Mouse (Mus musculus): ENCODE results near the gene Pcnx2. TPM values are rescaled to one million over a fixed set of nuclear protein-coding genes. Genes with fewer than 3 reads are reported as not detected.

The Pcnx2 gene
- 0.11 and 0.13 TPM in 2 replicates for polyA plus RNA-seq (2015; fragmentation: Nextera tagmentation; extraction: Ambion mirVana)

DNA sequence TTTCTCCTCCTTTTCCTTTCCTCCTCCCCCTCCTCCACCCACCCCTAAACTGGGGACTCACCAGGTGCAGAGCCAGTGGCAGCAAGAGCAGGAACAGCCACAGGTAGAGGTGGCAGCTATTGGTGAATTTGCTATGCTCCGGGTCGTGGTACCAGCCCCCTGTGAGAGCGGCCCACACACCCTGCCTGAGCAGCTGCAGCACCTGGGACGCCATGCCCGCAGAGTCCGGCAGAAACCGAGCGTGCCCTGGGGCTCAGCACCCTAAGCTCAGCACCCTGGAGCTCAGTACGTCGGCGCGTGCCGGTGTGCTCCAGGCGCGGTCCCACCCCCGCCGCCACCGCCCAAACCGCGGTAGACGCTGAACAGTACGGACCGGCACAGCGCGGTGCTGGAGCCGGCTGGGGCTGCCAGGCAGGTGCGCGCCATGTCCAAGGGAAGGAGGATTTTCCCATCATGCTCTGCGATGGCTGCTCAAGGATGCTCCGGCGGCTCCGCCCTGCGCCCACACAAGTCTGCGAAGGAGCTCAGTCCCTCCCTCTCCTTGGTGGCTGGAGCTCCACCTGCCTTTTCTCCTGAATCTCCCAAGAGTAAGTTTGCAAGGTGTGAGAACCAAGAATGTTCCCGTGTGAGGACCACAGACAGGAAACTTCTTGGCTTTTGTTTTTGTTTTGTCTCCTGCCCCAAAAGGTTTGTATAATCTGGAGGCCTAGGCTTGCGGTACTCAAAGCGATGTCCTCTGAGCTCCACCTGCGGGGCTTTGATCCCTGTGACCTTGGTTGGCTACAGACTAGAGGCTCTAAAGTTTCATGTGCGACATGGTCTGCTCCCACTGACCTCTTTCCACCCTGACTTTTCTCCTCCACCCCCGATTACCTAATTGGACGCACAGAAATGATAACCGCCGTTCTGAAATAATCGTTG, at the start of gene Pcnx2:
Pcnx2 (minus strand) TSS at position 450 of the 921 bp plus-strand sequence.
- Histone ChIP-seq H3K4me3 (replicated peaks) (peak within 1 kb of the TSS; percentile 19; the same call in 1 of the 2 replicates), H3K4me2 (replicated peaks) (peak within 1 kb of the TSS; percentile 50), H3K27ac (no peak within 1 kb of the TSS), H3K9ac (peak within 1 kb of the TSS; percentile 13; the same call in 1 of the 2 replicates), H3K9me3 (no peaks in the 10 kb centered on the region), H3K27me3 (replicated peaks) (peaks cover 18% of the 10 kb centered on the region), H3K4me1 (replicated peaks) (peaks cover 9% of the 10 kb centered on the region; the same call in 1 of the 2 replicates), H3K36me3 (no peaks in the 10 kb centered on the region)
- peak; percentile 52 for ATAC-seq
- WGBS, result 7% methylated on average over 44 of the region's 44 CpGs

DNA sequence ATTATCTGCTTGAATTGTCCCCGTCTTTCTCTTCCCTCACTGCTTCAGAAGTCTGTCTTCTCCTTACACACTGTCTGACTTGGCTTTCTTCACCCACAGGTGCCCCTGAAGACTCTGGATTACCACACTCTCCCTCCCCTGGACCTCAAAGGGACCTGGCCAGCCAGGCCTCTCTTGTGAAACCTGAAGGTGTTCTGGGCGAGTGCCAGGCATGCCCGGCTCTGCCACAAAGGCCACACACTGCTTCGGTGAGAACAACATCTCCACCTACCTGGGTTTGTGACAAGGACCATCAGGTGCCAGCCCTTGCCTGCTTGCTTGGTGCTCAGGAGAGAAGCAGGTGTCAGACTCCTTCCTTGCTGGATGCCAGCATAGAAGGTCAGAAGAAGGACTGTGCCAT, 46.4 kb upstream of the Pcnx2 start:
- no peaks in the 10 kb centered on the region for H3K9me3 ChIP-seq
- no peak overlapping the region for H3K4me3 ChIP-seq (replicated peaks)
- no peak overlapping the region for H3K27ac ChIP-seq
- no peaks in the 10 kb centered on the region for H3K4me1 ChIP-seq (replicated peaks)
- no peaks in the 10 kb centered on the region for H3K27me3 ChIP-seq (replicated peaks)
- H3K9ac ChIP-seq, result no peak overlapping the region
- no peaks in the 10 kb centered on the region for H3K36me3 ChIP-seq
- 91% methylated on average over 4 of the region's 4 CpGs for WGBS
- ATAC-seq, result no peak
- H3K4me2 ChIP-seq (replicated peaks), result no peak overlapping the region

DNA sequence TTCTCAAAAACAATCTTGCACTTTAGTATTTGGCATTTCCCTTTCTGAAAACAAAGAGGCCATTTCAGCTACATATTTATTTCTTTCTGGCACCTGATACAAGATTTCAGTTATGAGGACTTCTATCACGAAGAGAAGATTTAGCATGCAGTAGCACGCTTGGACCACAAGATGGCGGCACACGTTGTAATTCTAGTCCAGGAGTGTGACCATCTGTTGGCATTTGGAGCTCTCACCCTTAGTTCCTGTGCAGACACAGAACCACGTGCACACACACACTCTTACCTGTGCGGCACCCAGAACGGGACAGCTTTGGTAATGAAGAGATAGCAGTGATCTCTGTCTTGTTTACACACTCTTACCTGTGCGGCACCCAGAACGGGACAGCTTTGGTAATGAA, 37.5 kb upstream of the Pcnx2 start:
- no peaks in the 10 kb centered on the region for H3K27me3 ChIP-seq (replicated peaks)
- no peak overlapping the region for H3K4me3 ChIP-seq (replicated peaks)
- no peaks in the 10 kb centered on the region for H3K36me3 ChIP-seq
- no peak for ATAC-seq
- WGBS, result 43% methylated on average over 9 of the region's 9 CpGs
- H3K9ac ChIP-seq, result no peak overlapping the region
- no peak overlapping the region for H3K27ac ChIP-seq
- no peak overlapping the region for H3K4me2 ChIP-seq (replicated peaks)
- H3K9me3 ChIP-seq, result no peaks in the 10 kb centered on the region
- no peaks in the 10 kb centered on the region for H3K4me1 ChIP-seq (replicated peaks)

DNA sequence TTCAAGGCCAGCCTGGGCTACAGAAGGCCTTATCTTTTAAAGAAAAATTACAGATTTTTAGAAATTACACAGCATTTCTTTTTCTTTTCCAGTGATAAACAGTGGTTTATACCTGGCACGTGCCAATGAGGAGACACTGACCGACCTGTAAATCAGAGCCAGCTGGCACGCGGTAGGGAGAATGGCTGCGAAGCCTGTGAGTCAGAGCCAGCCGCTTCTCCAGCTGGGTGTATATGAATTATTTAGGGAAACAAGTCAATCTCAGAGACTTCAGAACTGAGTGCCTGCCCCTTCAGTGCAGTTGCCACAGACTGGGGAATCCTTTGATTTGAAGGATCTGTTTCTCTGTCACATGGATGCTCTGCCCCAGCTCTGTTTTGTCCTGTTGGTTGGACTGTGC, 33.7 kb upstream of the Pcnx2 start:
- H3K4me1 ChIP-seq (replicated peaks), result no peaks in the 10 kb centered on the region
- H3K4me3 ChIP-seq (replicated peaks), result no peak overlapping the region
- H3K27me3 ChIP-seq (replicated peaks), result no peaks in the 10 kb centered on the region
- H3K4me2 ChIP-seq (replicated peaks), result no peak overlapping the region
- no peaks in the 10 kb centered on the region for H3K9me3 ChIP-seq
- ATAC-seq, result no peak
- no peak overlapping the region for H3K27ac ChIP-seq
- WGBS, result 87% methylated on average over 6 of the region's 6 CpGs
- H3K36me3 ChIP-seq, result no peaks in the 10 kb centered on the region
- no peak overlapping the region for H3K9ac ChIP-seq

DNA sequence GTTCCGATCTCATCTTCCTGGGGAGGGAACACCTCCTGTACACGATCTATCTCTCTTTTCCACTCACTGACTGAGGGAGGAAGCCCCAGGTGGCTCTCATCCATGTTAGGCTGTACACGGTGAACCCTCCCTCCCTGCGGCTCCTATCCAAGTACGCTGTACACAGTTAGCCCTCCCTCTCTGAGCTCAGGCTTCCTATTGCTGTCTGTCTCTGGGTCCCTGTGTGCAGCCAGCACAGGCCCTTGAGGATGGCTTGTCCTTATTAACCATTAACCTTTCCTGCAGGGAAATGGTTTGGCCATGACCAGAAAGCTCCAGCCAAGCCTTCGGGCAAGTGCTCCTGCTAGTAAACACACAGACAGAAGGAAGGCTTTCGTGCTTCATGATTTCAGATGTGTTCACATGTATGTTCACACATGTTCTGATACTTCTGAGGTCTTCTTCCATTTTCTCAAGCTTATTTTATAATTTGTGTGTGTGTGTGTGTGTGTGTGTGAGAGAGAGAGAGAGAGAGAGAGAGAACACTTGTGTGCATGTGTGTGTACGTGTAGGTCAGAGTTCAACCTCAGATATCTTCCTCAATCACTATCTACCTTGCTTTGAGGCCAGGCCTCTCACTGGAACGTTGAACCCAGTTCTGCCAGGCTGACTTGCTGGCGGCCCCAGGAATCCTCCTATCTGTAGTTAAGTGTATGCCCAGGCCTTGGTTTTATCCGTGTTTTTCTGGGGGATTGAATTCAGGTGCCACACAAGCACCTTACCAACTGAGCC, 32.3 kb upstream of the Pcnx2 start:
- H3K9me3 ChIP-seq, result no peaks in the 10 kb centered on the region
- H3K4me2 ChIP-seq (replicated peaks), result no peak overlapping the region
- no peaks in the 10 kb centered on the region for H3K27me3 ChIP-seq (replicated peaks)
- no peaks in the 10 kb centered on the region for H3K4me1 ChIP-seq (replicated peaks)
- no peak overlapping the region for H3K4me3 ChIP-seq (replicated peaks)
- ATAC-seq, result peak; percentile 94
- peak overlapping the region; percentile 42 for H3K27ac ChIP-seq
- H3K9ac ChIP-seq, result no peak overlapping the region
- 54% methylated on average over 11 of the region's 11 CpGs for WGBS
- no peaks in the 10 kb centered on the region for H3K36me3 ChIP-seq

DNA sequence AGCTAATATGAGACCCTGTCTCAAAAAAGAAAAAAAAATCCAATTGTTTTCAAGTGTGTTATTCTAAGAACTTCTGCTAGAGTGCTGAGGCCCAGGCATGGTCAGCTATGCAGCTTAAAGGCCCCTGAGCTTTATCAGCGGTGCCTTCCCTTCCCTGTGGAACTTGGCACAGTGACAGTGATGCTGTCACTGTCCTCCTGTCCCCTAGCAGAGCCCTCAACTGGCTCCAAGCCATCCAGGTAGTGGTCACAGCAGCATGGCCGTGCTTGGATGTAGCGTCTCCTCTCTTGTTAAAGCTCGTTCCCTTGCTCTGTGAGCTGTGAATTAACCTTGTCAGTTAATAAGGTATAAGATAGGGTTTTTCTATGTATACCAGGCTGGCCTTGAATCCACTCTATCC, 28.5 kb upstream of the Pcnx2 start:
- Histone ChIP-seq H3K9ac (no peak overlapping the region), H3K4me3 (replicated peaks) (no peak overlapping the region), H3K4me2 (replicated peaks) (no peak overlapping the region), H3K36me3 (no peaks in the 10 kb centered on the region), H3K9me3 (no peaks in the 10 kb centered on the region), H3K27ac (no peak overlapping the region), H3K27me3 (replicated peaks) (no peaks in the 10 kb centered on the region), H3K4me1 (replicated peaks) (no peaks in the 10 kb centered on the region)
- 90% methylated on average over 4 of the region's 4 CpGs for WGBS
- ATAC-seq, result no peak

DNA sequence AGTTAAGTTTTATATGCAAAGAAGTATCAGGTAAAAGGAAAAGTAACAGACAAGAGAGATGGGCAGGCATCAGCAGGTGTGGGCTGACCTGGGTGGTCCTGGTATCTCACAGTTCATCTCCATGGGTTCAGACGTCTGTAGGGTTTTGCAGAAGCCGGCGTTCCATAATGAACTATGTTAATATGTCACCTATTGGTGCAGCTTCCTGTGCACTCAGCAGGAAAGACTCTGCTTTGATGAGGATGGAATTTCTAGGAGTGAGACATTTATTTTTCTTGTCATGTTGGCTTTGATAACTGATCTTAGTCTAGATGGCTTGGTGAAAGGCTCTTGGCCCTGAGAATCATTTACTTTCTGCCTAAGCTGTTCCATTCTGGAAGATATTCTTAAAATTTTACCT, 24.2 kb upstream of the Pcnx2 start:
- Histone ChIP-seq H3K9me3 (no peaks in the 10 kb centered on the region), H3K4me3 (replicated peaks) (no peak overlapping the region), H3K4me2 (replicated peaks) (no peak overlapping the region), H3K4me1 (replicated peaks) (peaks cover 8% of the 10 kb centered on the region; the same call in 1 of the 2 replicates), H3K27me3 (replicated peaks) (no peaks in the 10 kb centered on the region), H3K27ac (no peak overlapping the region), H3K9ac (no peak overlapping the region), H3K36me3 (no peaks in the 10 kb centered on the region)
- ATAC-seq, result no peak
- WGBS, result 46% methylated on average over 3 of the region's 3 CpGs

DNA sequence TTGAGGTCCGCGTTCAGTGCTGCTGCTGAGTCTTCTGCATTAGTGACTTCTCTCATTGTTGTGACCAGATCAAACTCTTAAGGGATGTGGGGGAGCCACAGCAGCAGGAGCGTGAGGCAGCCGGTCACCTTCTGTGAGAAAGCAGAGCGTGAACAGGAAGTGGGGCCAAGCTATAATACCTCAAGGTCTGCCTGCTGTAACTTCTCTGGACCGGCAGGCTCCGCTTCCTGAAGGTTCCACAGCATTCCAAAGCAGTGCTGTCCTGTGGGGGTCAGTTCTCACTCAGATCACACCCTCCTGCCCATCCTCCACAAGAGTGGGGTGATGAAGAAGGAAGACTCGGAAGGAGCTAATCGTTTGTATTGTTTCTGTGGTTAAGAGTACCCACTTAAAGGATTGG, 22.6 kb upstream of the Pcnx2 start:
- H3K36me3 ChIP-seq, result no peaks in the 10 kb centered on the region
- no peaks in the 10 kb centered on the region for H3K9me3 ChIP-seq
- no peaks in the 10 kb centered on the region for H3K27me3 ChIP-seq (replicated peaks)
- H3K27ac ChIP-seq, result 0 out of 2 replicates have a peak overlapping the region, but pooled peaks have one; percentile 7
- no peak overlapping the region for H3K9ac ChIP-seq
- H3K4me2 ChIP-seq (replicated peaks), result no peak overlapping the region
- peaks cover 8% of the 10 kb centered on the region; the same call in 1 of the 2 replicates for H3K4me1 ChIP-seq (replicated peaks)
- ATAC-seq, result no peak
- WGBS, result 46% methylated on average over 9 of the region's 9 CpGs
- H3K4me3 ChIP-seq (replicated peaks), result no peak overlapping the region

DNA sequence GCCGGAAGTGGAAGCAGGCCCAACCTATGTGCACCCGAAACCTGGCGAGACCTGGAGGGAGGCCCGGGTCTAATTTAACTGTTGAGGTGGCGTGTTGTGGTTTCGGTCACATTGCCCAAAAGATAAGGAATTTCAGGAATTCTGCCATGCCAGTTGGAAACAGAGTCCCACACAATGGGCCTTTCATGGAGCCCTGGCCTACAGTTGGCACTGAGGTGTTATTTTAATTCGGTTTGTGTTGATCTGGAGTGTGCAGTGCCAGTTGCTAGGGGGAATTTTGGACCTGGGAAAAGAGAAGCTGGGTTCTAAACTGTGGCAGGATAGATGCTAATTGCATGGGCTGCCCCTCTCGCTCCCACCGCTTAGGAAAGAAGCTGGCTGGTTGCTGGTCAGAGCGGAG, 22.2 kb upstream of the Pcnx2 start:
- 0 out of 2 replicates have a peak overlapping the region, but pooled peaks have one; percentile 7 for H3K27ac ChIP-seq
- no peaks in the 10 kb centered on the region for H3K27me3 ChIP-seq (replicated peaks)
- peaks cover 13% of the 10 kb centered on the region for H3K4me1 ChIP-seq (replicated peaks)
- no peak overlapping the region for H3K4me2 ChIP-seq (replicated peaks)
- WGBS, result 70% methylated on average over 10 of the region's 10 CpGs
- no peak overlapping the region for H3K9ac ChIP-seq
- ATAC-seq, result no peak
- no peaks in the 10 kb centered on the region for H3K36me3 ChIP-seq
- no peak overlapping the region for H3K4me3 ChIP-seq (replicated peaks)
- H3K9me3 ChIP-seq, result no peaks in the 10 kb centered on the region

DNA sequence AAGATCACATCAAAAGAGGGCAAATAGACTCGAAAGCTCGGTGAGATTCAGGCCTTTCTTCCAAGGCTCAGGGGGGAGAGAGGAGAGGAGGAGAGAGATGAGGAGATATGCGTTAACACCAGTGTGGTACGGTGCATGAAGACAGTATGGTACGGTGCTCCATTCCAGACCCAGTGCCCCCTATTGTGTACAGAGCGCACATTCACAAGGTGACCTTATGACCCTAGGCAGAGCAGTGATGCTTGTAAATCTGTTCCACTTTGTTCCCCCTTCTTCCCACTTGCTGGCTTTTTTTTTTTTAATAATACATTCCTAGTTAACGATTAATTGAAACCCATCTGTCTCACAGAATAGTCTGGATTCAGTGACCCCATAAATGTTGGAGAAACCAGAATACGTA, 21.4 kb upstream of the Pcnx2 start:
- Histone ChIP-seq H3K4me1 (replicated peaks) (peaks cover 17% of the 10 kb centered on the region), H3K4me2 (replicated peaks) (no peak overlapping the region; the same call in 1 of the 2 replicates), H3K4me3 (replicated peaks) (no peak overlapping the region), H3K27me3 (replicated peaks) (no peaks in the 10 kb centered on the region), H3K9ac (no peak overlapping the region), H3K9me3 (no peaks in the 10 kb centered on the region), H3K27ac (peak overlapping the region; percentile 68), H3K36me3 (no peaks in the 10 kb centered on the region)
- ATAC-seq, result no peak
- 41% methylated on average over 8 of the region's 8 CpGs for WGBS

DNA sequence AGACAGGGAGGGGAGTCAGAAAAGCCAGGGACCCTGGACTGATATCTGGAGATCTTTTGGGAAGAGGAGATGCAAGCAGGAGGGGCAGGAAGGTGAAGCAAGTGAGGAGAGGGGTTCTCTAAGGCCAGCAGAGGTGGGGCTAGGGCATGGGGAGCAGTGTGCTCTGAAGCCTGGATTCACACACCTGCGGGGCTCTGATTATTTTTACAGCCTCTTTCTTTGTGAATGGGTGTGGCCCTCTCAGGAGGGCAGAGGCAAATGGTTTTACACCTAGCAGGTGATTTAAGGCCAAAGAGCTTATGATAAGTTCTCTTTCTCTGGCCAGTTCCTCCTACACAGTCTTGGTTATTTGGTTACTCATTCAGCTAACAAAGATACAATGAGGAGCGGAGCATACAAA, 20.6 kb upstream of the Pcnx2 start:
- peaks cover 17% of the 10 kb centered on the region for H3K4me1 ChIP-seq (replicated peaks)
- no peaks in the 10 kb centered on the region for H3K36me3 ChIP-seq
- peak overlapping the region; percentile 27 for H3K4me2 ChIP-seq (replicated peaks)
- peak; percentile 77 for ATAC-seq
- WGBS, result 48% methylated on average over 2 of the region's 2 CpGs
- H3K27me3 ChIP-seq (replicated peaks), result no peaks in the 10 kb centered on the region
- no peaks in the 10 kb centered on the region for H3K9me3 ChIP-seq
- no peak overlapping the region for H3K4me3 ChIP-seq (replicated peaks)
- no peak overlapping the region for H3K9ac ChIP-seq
- peak overlapping the region; percentile 68 for H3K27ac ChIP-seq

DNA sequence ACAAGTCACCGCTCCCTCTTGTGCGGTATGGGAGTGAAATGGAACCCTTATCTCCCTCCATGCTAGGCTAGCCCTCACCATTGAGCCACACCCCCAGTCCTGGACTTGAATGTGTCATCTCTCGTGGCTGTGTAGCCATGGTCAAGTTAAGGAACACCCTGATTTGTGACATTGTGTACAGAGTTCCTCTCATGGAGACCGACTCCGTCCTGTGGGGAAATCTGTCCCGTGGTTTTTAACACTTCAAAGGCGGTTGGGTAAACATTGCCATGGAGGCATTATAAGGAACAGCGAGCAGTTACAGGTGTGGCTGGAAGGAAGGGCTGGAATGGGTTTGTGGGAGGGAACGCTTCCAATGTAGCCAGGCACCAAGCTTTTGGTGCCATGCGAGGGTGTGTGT, 18.9 kb upstream of the Pcnx2 start:
- no peak overlapping the region for H3K4me3 ChIP-seq (replicated peaks)
- H3K27me3 ChIP-seq (replicated peaks), result peaks cover 10% of the 10 kb centered on the region
- ATAC-seq, result peak; percentile 77
- H3K27ac ChIP-seq, result peak overlapping the region; percentile 56
- WGBS, result 50% methylated on average over 10 of the region's 10 CpGs
- no peaks in the 10 kb centered on the region for H3K9me3 ChIP-seq
- H3K9ac ChIP-seq, result no peak overlapping the region
- no peaks in the 10 kb centered on the region for H3K36me3 ChIP-seq
- peaks cover 24% of the 10 kb centered on the region for H3K4me1 ChIP-seq (replicated peaks)
- H3K4me2 ChIP-seq (replicated peaks), result no peak overlapping the region
